Mouse (Mus musculus): ENCODE results near the gene AI413582. TPM values are rescaled to one million over a fixed set of nuclear protein-coding genes. Genes with fewer than 3 reads are reported as not detected.

The AI413582 gene
- polyA plus RNA-seq, 1 experiment from 2014 or later = 38.6 TPM

- Histone ChIP-seq H3K36me3 (ENCODE audit: insufficient read depth, low read length) (no peaks in the 10 kb centered on the region), H3K4me1 (ENCODE audit: insufficient read depth, low read depth, low read length) (no peaks in the 10 kb centered on the region), H3K27me3 (replicated peaks; ENCODE audit: insufficient read depth, low read length) (no peaks in the 10 kb centered on the region), H3K4me3 (ENCODE audit: low read depth, low read length) (no peak overlapping the region), H3K9ac (replicated peaks; ENCODE audit: low read depth) (no peak overlapping the region), H3K27ac (ENCODE audit: low read length) (no peak overlapping the region), H3K9me3 (ENCODE audit: low read length) (no peaks in the 10 kb centered on the region), H3K4me2 (replicated peaks; ENCODE audit: low read depth, low read length) (no peak overlapping the region)
- TF ChIP-seq EP300 (IDR thresholded peaks at IDR 0.05) (no peak), CTCF (IDR thresholded peaks at IDR 0.05) (no peak)
- 64% methylated on average over 21 of the region's 21 CpGs for WGBS
- ATAC-seq (no peak), DNase-seq (ENCODE audit: low spot score) (no peak)
Measured at GRCm38 (mm10) chr17:27603522-27604234, 38.1 kb upstream of the AI413582 start.

GRCm38 (mm10) chr17:27603036-27603435, 37.5 kb upstream of the AI413582 start:
- 93% methylated on average over 2 of the region's 2 CpGs for whole genome bisulfite sequencing

GRCm38 (mm10) chr17:27600869-27601268, 35.3 kb upstream of the AI413582 start:
- DNase-seq (ENCODE audit: low spot score) (no peak), ATAC-seq (0 out of 2 replicates have a peak, but pooled peaks have one; percentile 20)
- Histone ChIP-seq H3K4me1 (ENCODE audit: insufficient read depth, low read depth, low read length) (no peaks in the 10 kb centered on the region), H3K4me3 (ENCODE audit: low read depth, low read length) (no peak overlapping the region), H3K27ac (ENCODE audit: low read length) (no peak overlapping the region), H3K36me3 (ENCODE audit: insufficient read depth, low read length) (no peaks in the 10 kb centered on the region), H3K9me3 (ENCODE audit: low read length) (no peaks in the 10 kb centered on the region), H3K27me3 (replicated peaks; ENCODE audit: insufficient read depth, low read length) (no peaks in the 10 kb centered on the region), H3K9ac (replicated peaks; ENCODE audit: low read depth) (no peak overlapping the region), H3K4me2 (replicated peaks; ENCODE audit: low read depth, low read length) (no peak overlapping the region)
- 68% methylated on average over 5 of the region's 5 CpGs for WGBS
- TF ChIP-seq EP300 (IDR thresholded peaks at IDR 0.05) (no peak), CTCF (IDR thresholded peaks at IDR 0.05) (no peak)

More at GRCm38 (mm10) chr17:27603036-27603435, 37.5 kb upstream of the AI413582 start:
- Histone ChIP-seq H3K4me1 (ENCODE audit: insufficient read depth, low read depth, low read length) (no peaks in the 10 kb centered on the region), H3K36me3 (ENCODE audit: insufficient read depth, low read length) (no peaks in the 10 kb centered on the region), H3K9ac (replicated peaks; ENCODE audit: low read depth) (no peak overlapping the region), H3K27me3 (replicated peaks; ENCODE audit: insufficient read depth, low read length) (no peaks in the 10 kb centered on the region), H3K4me2 (replicated peaks; ENCODE audit: low read depth, low read length) (no peak overlapping the region), H3K27ac (ENCODE audit: low read length) (no peak overlapping the region), H3K4me3 (ENCODE audit: low read depth, low read length) (no peak overlapping the region), H3K9me3 (ENCODE audit: low read length) (no peaks in the 10 kb centered on the region)
- no peak for DNase-seq (ENCODE audit: low spot score)
- no peak for ATAC-seq
- TF ChIP-seq EP300 (IDR thresholded peaks at IDR 0.05) (no peak), CTCF (IDR thresholded peaks at IDR 0.05) (no peak)

- WGBS = 80% methylated on average over 3 of the region's 3 CpGs
- DNase-seq (ENCODE audit: low spot score) = no peak
- Histone ChIP-seq H3K9me3 (ENCODE audit: low read length) (no peaks in the 10 kb centered on the region), H3K36me3 (ENCODE audit: insufficient read depth, low read length) (no peaks in the 10 kb centered on the region), H3K27me3 (replicated peaks; ENCODE audit: insufficient read depth, low read length) (no peaks in the 10 kb centered on the region), H3K4me3 (ENCODE audit: low read depth, low read length) (no peak overlapping the region), H3K9ac (replicated peaks; ENCODE audit: low read depth) (no peak overlapping the region), H3K4me2 (replicated peaks; ENCODE audit: low read depth, low read length) (no peak overlapping the region), H3K4me1 (ENCODE audit: insufficient read depth, low read depth, low read length) (no peaks in the 10 kb centered on the region), H3K27ac (ENCODE audit: low read length) (no peak overlapping the region)
- ATAC-seq = no peak
- TF ChIP-seq EP300 (IDR thresholded peaks at IDR 0.05) (no peak), CTCF (IDR thresholded peaks at IDR 0.05) (no peak)
Measured at GRCm38 (mm10) chr17:27600286-27600685, 34.7 kb upstream of the AI413582 start.

- H3K27me3 ChIP-seq (replicated peaks; ENCODE audit: insufficient read depth, low read length) = no peaks in the 10 kb centered on the region
- DNase-seq (ENCODE audit: low spot score) (peak; percentile 40), ATAC-seq (peak; percentile 55)
- H3K4me1 ChIP-seq (ENCODE audit: insufficient read depth, low read depth, low read length) = no peaks in the 10 kb centered on the region
- H3K4me2 ChIP-seq (replicated peaks; ENCODE audit: low read depth, low read length) = no peak overlapping the region
- no peak overlapping the region for H3K4me3 ChIP-seq (ENCODE audit: low read depth, low read length)
- H3K9ac ChIP-seq (replicated peaks; ENCODE audit: low read depth) = no peak overlapping the region
- H3K36me3 ChIP-seq (ENCODE audit: insufficient read depth, low read length) = peaks cover 7% of the 10 kb centered on the region; the same call in 1 of the 2 replicates
- WGBS = 43% methylated on average over 21 of the region's 21 CpGs
- H3K9me3 ChIP-seq (ENCODE audit: low read length) = no peaks in the 10 kb centered on the region
- no peak overlapping the region; the same call in 1 of the 2 replicates for H3K27ac ChIP-seq (ENCODE audit: low read length)
- TF ChIP-seq EP300 (IDR thresholded peaks at IDR 0.05) = no peak
- no peak for TF ChIP-seq CTCF (IDR thresholded peaks at IDR 0.05)
Measured at GRCm38 (mm10) chr17:27596376-27597190, 31.0 kb upstream of the AI413582 start.

GRCm38 (mm10) chr17:27595659-27596375, 30.3 kb upstream of the AI413582 start:
- peak overlapping the region; percentile 11; the same call in 1 of the 2 replicates for H3K27ac ChIP-seq (ENCODE audit: low read length)
- TF ChIP-seq EP300 (IDR thresholded peaks at IDR 0.05) = no peak
- 0 out of 2 replicates have a peak, but pooled peaks have one; percentile 4 for TF ChIP-seq CTCF (IDR thresholded peaks at IDR 0.05)
- peak; percentile 32 for ATAC-seq
- no peaks in the 10 kb centered on the region for H3K27me3 ChIP-seq (replicated peaks; ENCODE audit: insufficient read depth, low read length)
- DNase-seq (ENCODE audit: low spot score) = no peak
- H3K9ac ChIP-seq (replicated peaks; ENCODE audit: low read depth) = no peak overlapping the region
- no peak overlapping the region for H3K4me2 ChIP-seq (replicated peaks; ENCODE audit: low read depth, low read length)
- 58% methylated on average over 15 of the region's 15 CpGs for WGBS
- H3K9me3 ChIP-seq (ENCODE audit: low read length) = no peaks in the 10 kb centered on the region
- H3K4me3 ChIP-seq (ENCODE audit: low read depth, low read length) = no peak overlapping the region
- H3K36me3 ChIP-seq (ENCODE audit: insufficient read depth, low read length) = peaks cover 7% of the 10 kb centered on the region; the same call in 1 of the 2 replicates
- H3K4me1 ChIP-seq (ENCODE audit: insufficient read depth, low read depth, low read length) = no peaks in the 10 kb centered on the region

All from lung, postnatal 0 days (tissue).